Mouse (Mus musculus) midbrain, embryonic 11.5 days (tissue): ENCODE measurements at regions not wholly inside any gene's neighbourhood (a gene's known extent, or its start where the extent isn't known, plus 50 kb on each side); places are given as distances from the start of the nearest gene placed in this dataset.

Experiments used
- ATAC-seq: fragments of 200-750 bp; cut with Nextera tagmentation; 2 replicates; pipeline ENCODE4 v1.8.0; 2017; ENCODE audit warnings: moderate TSS enrichment, moderate library complexity; ENCODE audit not compliant: low FRiP score
- DNase-seq: peaks from one replicate; pipeline ENCODE4 v3.0.0; 2015; ENCODE audit warnings: low spot score; ENCODE audit errors: missing footprints
- H3K27ac ChIP-seq: fragments of 300-500 bp; sonication (generic); 2 replicates; pipeline ENCODE4 v1.5.1; 2014; ENCODE audit warnings: low read depth, low read length
- H3K27me3 ChIP-seq: fragments of 300-500 bp; sonication (generic); 2 replicates; pipeline ENCODE4 v1.6.1; 2014; ENCODE audit warnings: mild to moderate bottlenecking, low read length, moderate library complexity, mixed read lengths; ENCODE audit not compliant: control insufficient read depth, insufficient read depth
- H3K36me3 ChIP-seq: fragments of 300-500 bp; sonication (generic); 2 replicates; pipeline ENCODE4 v1.6.1; 2014; ENCODE audit warnings: mild to moderate bottlenecking, low read length, moderate library complexity, mixed read lengths; ENCODE audit not compliant: control insufficient read depth, insufficient read depth
- H3K4me1 ChIP-seq: fragments of 300-500 bp; sonication (generic); 2 replicates; pipeline ENCODE4 v1.6.1; 2014; ENCODE audit warnings: low read length; ENCODE audit not compliant: control insufficient read depth, insufficient read depth
- H3K4me2 ChIP-seq: fragments of 300-500 bp; sonication (generic); 2 replicates; pipeline ENCODE4 v1.6.1; 2014; ENCODE audit warnings: mild to moderate bottlenecking, moderate library complexity
- H3K4me3 ChIP-seq: fragments of 300-500 bp; sonication (generic); 2 replicates; pipeline ENCODE4 v1.5.1; 2014; ENCODE audit warnings: low read depth, low read length
- H3K9ac ChIP-seq: fragments of 300-500 bp; sonication (generic); 2 replicates; pipeline ENCODE4 v1.6.1; 2014; ENCODE audit warnings: low read length
- H3K9me3 ChIP-seq: fragments of 300-500 bp; sonication (generic); 2 replicates; pipeline ENCODE4 v1.6.1; 2016; ENCODE audit warnings: low read length; ENCODE audit not compliant: control insufficient read depth
- WGBS: fragments of 180-500 bp; shearing (Covaris S2); extraction: QIAGEN DNeasy Blood & Tissue Kit; methylation state at CpG from one replicate; pipeline ENCODE4 v1.1.7; 2014; 5-methylcytosine and 5-hydroxymethylcytosine counted together

- ATAC-seq: no peak
- no peak overlapping the region for H3K4me3 ChIP-seq
- H3K9ac ChIP-seq: no peak overlapping the region
- no peaks in the 10 kb centered on the region for H3K36me3 ChIP-seq
- no peaks in the 10 kb centered on the region for H3K9me3 ChIP-seq
- WGBS: 84% methylated on average over 2 of the region's 2 CpGs
- no peak overlapping the region for H3K4me2 ChIP-seq
- DNase-seq: no peak
- no peaks in the 10 kb centered on the region for H3K4me1 ChIP-seq
- H3K27ac ChIP-seq: no peak overlapping the region
- no peaks in the 10 kb centered on the region for H3K27me3 ChIP-seq
Measured at GRCm38 (mm10) chr10:96343666-96344065, 207.3 kb downstream of the Gm5426 start.

GRCm38 (mm10) chr10:96350692-96351091, 214.3 kb downstream of the Gm5426 start:
- Histone ChIP-seq H3K9me3 (no peaks in the 10 kb centered on the region; the same call in 1 of the 2 replicates), H3K4me1 (no peaks in the 10 kb centered on the region), H3K4me3 (no peak overlapping the region), H3K27me3 (no peaks in the 10 kb centered on the region), H3K4me2 (no peak overlapping the region), H3K36me3 (no peaks in the 10 kb centered on the region), H3K27ac (no peak overlapping the region), H3K9ac (no peak overlapping the region)
- WGBS: 77% methylated on average over 4 of the region's 4 CpGs
- DNase-seq (no peak), ATAC-seq (no peak)

GRCm38 (mm10) chr10:96351320-96351719, 214.9 kb downstream of the Gm5426 start:
- Histone ChIP-seq H3K36me3 (no peaks in the 10 kb centered on the region), H3K27me3 (no peaks in the 10 kb centered on the region), H3K9me3 (no peaks in the 10 kb centered on the region; the same call in 1 of the 2 replicates), H3K4me2 (no peak overlapping the region), H3K27ac (no peak overlapping the region), H3K4me1 (no peaks in the 10 kb centered on the region), H3K9ac (no peak overlapping the region), H3K4me3 (no peak overlapping the region)
- WGBS: 86% methylated on average over 7 of the region's 7 CpGs
- DNase-seq (no peak), ATAC-seq (no peak)

GRCm38 (mm10) chr10:96356980-96357624, 220.7 kb downstream of the Gm5426 start:
- Histone ChIP-seq H3K4me3 (no peak overlapping the region), H3K27ac (no peak overlapping the region), H3K4me1 (no peaks in the 10 kb centered on the region), H3K9me3 (no peaks in the 10 kb centered on the region; the same call in 1 of the 2 replicates), H3K27me3 (no peaks in the 10 kb centered on the region), H3K9ac (no peak overlapping the region), H3K36me3 (no peaks in the 10 kb centered on the region), H3K4me2 (no peak overlapping the region)
- 79% methylated on average over 1 of the region's 1 CpGs for WGBS
- no peak for DNase-seq
- no peak for ATAC-seq

GRCm38 (mm10) chr10:96357632-96358031, 221.2 kb downstream of the Gm5426 start:
- Histone ChIP-seq H3K4me3 (no peak overlapping the region), H3K36me3 (no peaks in the 10 kb centered on the region), H3K27me3 (no peaks in the 10 kb centered on the region), H3K9ac (no peak overlapping the region), H3K4me2 (no peak overlapping the region), H3K4me1 (no peaks in the 10 kb centered on the region), H3K27ac (no peak overlapping the region), H3K9me3 (no peaks in the 10 kb centered on the region; the same call in 1 of the 2 replicates)
- DNase-seq (no peak), ATAC-seq (no peak)
- WGBS: 89% methylated on average over 5 of the region's 5 CpGs

GRCm38 (mm10) chr10:96358984-96359383, 222.6 kb downstream of the Gm5426 start:
- no peaks in the 10 kb centered on the region; the same call in 1 of the 2 replicates for H3K9me3 ChIP-seq
- 94% methylated on average over 2 of the region's 2 CpGs for WGBS
- no peaks in the 10 kb centered on the region for H3K36me3 ChIP-seq
- ATAC-seq: no peak
- no peaks in the 10 kb centered on the region for H3K4me1 ChIP-seq
- no peak for DNase-seq
- no peak overlapping the region for H3K27ac ChIP-seq
- no peak overlapping the region for H3K9ac ChIP-seq
- no peak overlapping the region for H3K4me2 ChIP-seq
- H3K4me3 ChIP-seq: no peak overlapping the region
- H3K27me3 ChIP-seq: no peaks in the 10 kb centered on the region

- no peaks in the 10 kb centered on the region for H3K36me3 ChIP-seq
- no peaks in the 10 kb centered on the region for H3K9me3 ChIP-seq
- H3K9ac ChIP-seq: no peak overlapping the region
- no peak overlapping the region for H3K4me3 ChIP-seq
- 68% methylated on average over 3 of the region's 3 CpGs for WGBS
- no peak for DNase-seq
- no peak overlapping the region for H3K27ac ChIP-seq
- no peaks in the 10 kb centered on the region for H3K27me3 ChIP-seq
- no peaks in the 10 kb centered on the region for H3K4me1 ChIP-seq
- H3K4me2 ChIP-seq: no peak overlapping the region
- ATAC-seq: no peak
Measured at GRCm38 (mm10) chr10:96362211-96362610, 225.8 kb downstream of the Gm5426 start.

GRCm38 (mm10) chr10:96363867-96364266, 227.5 kb downstream of the Gm5426 start:
- no peak for ATAC-seq
- H3K4me3 ChIP-seq: no peak overlapping the region
- no peaks in the 10 kb centered on the region for H3K27me3 ChIP-seq

GRCm38 (mm10) chr10:96365101-96365500, 228.7 kb downstream of the Gm5426 start:
- Histone ChIP-seq H3K4me3 (no peak overlapping the region), H3K9ac (no peak overlapping the region), H3K4me1 (no peaks in the 10 kb centered on the region), H3K4me2 (no peak overlapping the region), H3K27me3 (no peaks in the 10 kb centered on the region), H3K9me3 (no peaks in the 10 kb centered on the region), H3K27ac (no peak overlapping the region), H3K36me3 (no peaks in the 10 kb centered on the region)
- DNase-seq (no peak), ATAC-seq (no peak)
- WGBS: 73% methylated on average over 3 of the region's 3 CpGs

More at GRCm38 (mm10) chr10:96363867-96364266, 227.5 kb downstream of the Gm5426 start:
- no peaks in the 10 kb centered on the region for H3K9me3 ChIP-seq
- WGBS: 88% methylated on average over 4 of the region's 4 CpGs
- H3K9ac ChIP-seq: no peak overlapping the region
- no peaks in the 10 kb centered on the region for H3K36me3 ChIP-seq
- DNase-seq: no peak
- no peak overlapping the region for H3K27ac ChIP-seq
- H3K4me2 ChIP-seq: no peak overlapping the region
- no peaks in the 10 kb centered on the region for H3K4me1 ChIP-seq
